Mouse (Mus musculus) regulatory T cell (primary cell): ENCODE data around the gene Dus1l.
"Not testable (repeated sequence)": the region's sequence is repeated elsewhere in the genome, so short reads cannot be mapped to it uniquely, and the experiment has no call there.

ENCODE experiments used
- in situ Hi-C: fragments of 300-600 bp; cut with MboI, MseI; formaldehyde crosslinking; loops from one replicate; pipeline ENCODE4 v1.15.1; 2025; ENCODE audit warnings: high pct_unique_total_duplicates

The Dus1l gene

DNA sequence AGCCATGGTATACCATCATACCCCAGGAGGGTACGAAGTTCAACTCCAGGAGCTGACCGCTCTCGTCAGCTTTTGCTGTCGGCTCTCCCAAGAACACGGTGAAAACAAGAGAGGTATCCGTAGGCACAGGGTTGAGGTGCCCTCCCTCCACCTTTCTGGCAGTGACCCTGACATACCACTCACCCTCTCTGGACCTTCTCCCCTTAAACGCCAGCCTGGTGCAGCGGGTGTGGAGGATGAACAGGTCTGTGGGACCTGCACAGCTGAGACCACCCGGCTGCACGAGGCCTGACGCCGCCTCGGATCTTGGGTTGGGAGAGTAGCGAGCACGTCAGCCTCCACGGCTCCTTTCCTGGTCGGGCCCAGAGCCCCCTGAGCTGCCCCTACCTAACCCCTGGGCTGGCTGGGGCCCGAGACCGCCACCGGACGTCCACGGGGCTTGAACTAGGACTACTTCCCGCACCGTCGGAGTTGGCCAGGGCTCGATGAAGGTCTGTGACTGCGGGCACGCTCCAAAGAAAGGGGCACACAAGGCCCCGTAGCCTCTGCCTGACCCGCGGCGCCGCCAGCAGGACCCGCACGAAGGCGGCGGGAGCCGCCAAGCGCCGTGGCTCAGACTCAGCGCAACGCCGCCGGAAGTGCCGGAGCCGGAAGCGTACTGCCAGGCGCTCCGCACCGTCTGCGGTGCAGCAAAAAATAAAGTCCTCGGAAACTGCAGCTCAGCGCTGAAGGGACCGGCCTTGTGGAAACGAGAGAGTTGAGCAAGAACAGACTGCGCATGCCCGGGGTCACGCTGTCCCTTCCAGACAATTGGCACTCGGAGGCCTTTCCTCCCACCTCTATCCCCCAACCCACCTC lies at the start of gene Dus1l:
Dus1l (minus strand) TSS at position 648 of the 858 bp plus-strand sequence.
- in situ Hi-C loops, result no loop called here

DNA sequence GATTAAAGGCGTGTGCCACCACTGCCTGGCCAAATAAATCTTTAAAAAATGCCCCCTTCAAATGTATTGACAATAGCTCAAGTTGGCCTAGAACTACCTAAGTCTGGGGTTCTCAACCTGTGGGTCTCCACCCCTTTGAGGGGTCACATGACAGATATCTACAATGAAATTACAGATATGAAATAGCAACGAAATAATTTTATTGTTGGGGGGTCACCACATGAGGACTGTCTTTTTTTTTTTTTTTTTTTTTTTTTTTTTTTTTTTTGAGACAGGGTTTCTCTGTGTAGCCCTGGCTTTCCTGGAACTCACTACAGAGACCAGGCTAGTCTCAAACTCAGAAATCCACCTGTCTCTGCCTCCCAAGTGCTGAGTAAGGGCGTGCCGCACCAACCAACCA lies 48.1 kb upstream of the Dus1l start:
- in situ Hi-C loops, result no loop called here

DNA sequence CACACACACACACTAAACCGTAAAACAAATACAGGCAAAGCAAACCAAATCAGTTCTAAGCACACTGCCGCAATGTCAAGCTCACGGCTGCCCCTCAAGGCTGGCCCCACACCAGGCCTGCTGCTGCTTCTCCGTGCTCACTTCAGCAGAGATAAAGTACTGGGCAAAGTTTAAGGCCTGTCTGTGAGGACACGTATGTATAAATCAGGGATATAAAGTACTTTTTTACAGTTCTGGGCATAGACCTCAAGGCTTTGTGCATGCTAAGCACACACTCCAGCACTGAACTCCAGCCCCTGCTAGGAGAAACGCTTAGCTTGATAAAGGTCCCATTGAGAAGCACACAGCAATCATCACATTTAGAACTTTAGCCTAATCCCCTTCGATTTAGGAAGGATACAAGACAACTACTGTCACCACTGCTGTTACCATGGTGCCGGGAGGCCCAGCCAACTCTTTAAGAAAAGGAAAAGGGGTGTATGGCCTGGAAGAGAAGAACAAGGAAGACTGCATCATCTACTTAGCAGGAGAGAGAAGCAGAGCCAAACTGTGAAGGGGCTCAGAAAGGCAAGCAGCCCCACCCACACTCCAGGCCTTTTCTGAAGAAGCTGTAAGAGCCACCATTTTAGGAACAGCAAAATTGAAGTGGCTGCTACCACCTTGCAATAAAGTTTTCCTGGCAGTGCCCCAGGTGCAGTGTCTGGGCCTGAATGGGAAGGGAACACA lies 37.5 kb upstream of the Dus1l start:
- in situ Hi-C loops, result no loop called here

DNA sequence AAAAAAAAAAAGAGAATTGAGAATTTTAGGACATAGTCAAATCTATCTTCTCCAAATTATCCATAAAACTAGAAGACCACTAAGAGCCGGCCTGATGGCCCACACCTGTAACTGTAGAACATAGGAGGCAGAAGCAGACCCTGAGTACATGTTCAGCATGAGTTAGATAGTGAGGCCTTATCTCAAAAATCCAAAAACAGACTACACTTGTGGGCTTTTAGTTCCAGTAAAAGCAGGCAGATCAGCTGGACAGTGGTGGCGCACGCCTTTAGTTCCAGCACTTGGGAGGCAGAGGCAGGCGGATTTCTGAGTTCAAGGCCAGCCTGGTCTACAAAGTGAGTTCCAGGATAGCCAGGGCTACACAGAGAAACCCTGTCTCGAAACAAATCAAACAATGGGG lies 36.8 kb upstream of the Dus1l start:
- in situ Hi-C loops, result not testable (repeated sequence)

DNA sequence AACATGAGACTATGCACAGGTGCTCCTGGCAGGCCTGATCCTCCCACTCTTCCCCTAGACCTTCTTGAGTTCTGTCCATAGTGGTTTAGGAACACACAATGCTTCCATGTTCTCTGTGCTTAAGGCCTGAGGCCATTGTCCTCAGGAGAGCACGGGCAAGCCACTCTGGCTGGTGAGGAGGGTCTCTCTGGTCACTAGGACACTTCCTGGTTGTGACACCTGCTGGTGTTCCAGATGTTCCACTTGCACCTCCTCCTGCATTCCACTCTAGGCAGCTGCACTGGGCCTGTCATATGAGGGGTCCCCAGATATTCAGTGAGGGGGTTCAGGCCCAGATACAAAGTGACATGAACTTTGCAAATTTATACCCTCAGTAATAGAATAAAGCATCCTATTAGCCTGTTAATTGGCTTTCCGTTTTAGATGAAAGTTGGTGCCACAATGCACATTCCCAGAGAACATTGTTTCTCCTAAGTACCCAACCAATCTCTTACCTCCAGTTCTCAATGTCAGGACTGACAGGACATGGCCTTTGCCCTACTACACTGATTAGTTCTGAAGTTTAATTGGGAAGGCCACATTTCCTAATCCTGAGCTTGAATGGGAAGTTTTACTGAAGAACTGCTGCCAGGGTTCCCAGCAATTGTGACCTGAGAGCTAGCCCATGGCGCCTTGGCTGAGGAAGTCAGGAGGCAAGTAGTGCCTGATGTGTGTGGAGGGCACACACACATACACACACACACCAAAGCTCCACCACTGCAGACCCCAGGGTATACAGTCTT lies 35.6 kb upstream of the Dus1l start:
- in situ Hi-C loops, result no loop called here

DNA sequence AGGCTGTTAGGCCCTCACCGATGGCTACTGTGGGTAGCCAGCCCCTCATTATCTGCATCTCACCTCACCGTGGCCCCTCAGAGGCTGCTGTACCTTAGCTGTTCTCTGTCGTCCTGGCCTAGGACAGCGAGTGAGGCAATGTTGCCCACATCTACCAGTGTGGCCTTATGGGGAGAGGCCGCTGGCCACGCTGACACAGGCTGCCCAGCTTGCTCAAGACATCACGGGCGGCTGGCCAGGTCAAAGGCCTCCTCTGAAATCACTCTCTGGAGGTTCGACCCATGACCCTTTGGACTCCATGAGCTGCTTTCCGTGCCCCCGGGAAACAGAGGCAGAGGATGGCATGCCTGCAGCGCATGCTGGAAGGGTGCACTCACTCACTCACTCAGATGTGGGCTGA lies 34.5 kb upstream of the Dus1l start:
- in situ Hi-C loops, result no loop called here

DNA sequence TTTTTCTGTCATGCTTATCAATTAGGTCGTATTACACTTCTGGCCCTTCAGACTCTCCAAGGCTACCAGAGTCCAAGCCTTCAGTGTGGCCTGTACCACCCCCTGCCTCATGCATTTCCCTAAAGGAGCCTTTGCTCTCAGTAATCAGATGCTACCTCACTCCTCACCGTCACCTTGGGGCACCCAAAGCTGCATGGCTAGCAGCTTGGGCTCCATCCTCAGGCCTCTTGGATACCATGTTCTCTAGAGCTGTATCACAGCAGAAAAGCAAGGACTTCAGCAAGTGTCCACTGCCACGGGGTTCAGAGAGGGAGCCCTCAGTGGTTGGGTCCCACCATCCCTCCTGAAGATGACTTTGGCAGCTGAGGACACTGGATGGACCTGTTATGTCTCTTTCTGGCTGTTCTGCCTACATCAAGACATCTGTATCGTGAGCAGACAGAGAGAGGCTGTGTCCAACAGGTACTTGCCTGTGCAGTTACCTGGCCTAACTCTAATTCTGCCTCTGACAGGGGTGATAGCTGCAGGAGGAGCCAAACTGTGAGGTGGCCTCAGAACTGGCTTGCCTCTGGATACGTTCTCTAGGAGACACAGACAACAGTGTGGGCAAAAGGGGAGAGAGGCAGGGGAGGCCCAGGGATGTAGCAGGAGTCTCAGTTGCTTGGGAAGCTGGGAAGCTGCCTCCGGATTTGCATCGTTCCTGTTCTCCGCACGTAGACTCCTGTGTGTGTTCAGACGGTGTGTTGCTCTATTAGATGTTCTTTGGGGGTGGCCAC lies 33.7 kb upstream of the Dus1l start:
- in situ Hi-C loops, result no loop called here

DNA sequence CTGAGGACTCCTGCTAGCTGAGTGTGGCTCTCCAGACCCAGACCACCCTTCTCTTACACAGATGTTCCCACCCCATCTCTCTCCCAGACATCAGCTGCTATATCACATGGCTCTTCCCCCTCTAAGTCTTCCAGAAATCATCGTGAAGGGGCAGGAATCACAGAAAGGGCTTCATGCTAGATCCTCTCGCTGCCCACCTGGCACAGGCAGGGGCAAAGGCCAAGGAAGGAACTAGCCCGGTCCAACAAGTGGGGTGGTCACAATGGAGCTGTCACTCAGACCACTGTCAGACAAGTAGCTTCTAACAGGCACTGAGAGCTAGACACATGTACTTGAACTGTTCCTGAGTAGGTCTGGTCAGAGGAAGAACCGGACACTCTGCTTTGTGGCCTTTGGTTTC lies 32.2 kb upstream of the Dus1l start:
- in situ Hi-C loops, result no loop called here

DNA sequence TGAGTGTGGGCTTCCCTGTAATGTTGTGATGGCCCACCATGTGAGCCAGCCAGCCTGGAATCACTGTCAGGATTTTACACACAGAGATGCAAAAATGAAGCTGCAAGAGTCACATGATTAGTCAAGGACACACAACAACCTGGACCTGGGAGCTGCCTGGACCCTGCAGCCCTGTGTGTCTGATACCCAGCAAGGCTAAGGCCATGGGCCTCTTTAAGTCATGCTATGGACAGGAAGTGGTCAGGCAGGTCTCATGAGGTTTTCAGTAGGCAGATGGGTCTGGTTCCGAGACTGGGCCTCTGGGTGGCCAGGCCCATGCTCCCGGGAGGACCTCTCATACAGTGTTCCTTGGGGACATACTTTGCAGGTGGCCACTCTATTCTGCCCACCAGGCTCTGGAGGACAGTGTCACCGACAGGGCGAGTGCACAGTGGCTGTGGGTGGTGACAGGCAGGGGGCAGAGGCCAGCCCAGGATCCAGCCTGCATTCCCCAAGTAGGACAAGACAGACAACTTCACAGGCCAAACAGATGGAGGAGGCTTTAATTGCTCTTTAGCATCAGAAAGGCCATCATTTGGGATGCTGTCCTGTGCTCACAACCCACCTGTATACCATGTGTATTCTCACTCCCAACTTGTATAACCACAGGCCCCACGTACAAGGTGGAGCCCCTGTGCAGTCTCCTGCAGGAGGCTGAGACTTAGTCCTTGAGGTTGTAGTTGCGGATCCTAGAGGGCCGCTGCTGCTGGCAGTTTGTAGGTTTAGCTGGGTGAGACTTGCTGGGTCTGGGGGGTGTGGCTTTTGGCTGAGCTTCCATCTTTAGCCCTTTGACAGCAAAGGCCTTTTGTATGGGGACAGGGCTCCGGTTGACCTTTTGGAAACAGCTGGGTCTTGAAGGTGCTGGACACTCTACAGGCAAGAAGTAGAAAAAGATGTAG lies 30.1 kb upstream of the Dus1l start:
- in situ Hi-C loops, result no loop called here

DNA sequence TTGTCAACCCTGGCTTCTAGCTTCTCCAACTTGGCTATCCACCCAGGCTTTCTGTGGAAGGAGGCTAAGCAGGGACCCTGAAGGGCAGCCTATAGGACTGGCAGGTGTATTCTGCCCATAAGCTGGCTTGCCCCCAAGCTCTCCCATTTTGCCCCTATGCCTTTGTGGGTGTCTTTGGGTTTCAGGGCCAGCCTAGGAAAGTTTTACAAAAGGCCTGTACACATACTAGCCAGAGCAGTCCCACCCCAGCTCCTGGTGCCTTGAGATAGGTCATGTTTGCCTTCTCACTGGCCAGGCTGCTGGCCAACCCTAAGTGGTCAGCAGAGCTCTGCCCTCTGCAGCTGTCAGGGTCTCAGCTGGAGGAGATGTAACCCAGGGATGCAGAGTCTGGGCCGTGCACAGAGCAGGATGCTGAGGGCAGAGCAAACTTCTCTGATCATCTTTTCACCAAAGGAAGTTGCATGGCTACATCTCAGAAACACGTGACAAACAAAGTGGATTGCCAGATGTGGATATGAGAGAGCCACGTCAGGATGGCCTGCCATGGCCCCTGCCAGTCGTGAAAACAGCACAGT lies 29.2 kb upstream of the Dus1l start:
- in situ Hi-C loops, result no loop called here

DNA sequence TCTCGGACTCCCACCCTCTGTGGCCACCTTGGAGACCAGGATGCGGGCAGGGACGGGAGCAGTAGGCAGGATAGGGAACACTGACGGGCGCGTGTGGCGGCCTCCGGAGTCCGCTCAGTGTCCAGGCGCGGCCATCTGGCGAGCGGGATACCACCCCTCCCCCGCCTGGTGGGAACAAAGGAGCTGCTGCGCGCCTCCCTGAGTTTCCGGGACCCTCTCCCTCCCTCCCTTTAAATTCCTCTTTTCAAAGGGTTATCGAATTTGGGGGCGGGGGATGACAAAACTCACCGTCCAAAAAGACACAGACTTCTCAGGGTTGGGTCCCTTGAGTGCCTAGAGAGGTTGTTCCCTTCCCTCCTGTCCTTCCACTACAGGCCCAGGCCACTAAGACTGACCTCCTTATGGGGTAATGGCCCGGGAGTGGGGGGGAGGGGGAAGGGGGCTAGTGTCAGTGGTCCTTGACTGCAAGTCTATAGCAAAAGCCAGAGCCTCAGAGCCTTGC lies 28.6 kb upstream of the Dus1l start:
- in situ Hi-C loops, result no loop called here

DNA sequence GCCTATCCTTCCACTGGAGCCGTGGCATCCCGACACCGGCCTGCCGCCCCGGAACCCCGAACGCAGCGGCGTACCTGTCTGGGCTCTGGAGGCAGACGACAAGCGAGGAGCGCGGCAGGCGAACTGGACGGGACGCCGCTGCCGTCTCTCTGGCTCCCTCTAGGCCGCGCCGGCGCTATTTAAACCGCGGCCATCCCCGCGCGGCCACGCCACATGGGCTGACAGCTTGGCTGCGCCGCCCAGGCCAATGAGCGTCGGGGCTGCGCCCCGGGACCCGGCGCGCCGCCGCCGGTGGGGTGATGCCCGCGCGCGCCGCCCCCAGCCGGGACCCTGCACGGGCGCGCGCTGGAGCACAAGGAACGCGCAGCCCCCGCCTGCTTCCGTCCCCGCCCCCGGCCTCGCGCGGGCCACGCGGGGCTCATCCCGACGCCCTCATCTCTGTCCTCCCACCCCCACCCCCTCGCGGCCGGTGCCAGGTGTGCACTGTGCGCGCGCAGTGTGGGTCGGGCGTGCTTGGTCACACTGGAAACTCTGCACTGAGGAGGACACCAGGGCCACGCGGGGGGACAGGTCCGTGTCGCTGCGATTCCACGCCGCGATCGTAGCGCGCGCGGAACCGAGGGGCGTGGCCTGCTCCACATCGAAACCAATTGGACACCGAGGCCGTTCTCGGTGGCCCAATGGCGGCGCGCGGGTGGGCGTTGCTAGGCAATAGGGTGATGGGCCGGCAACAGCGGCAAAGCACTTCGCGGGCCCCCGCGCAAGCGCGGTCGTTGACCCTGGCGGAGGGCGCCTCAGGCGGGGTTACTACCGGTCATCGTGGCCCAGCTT lies 28.0 kb upstream of the Dus1l start, which contains the start of gene Fasn:
Fasn (minus strand) TSS at position 592 of the 831 bp plus-strand sequence.
- in situ Hi-C loops, result no loop called here

DNA sequence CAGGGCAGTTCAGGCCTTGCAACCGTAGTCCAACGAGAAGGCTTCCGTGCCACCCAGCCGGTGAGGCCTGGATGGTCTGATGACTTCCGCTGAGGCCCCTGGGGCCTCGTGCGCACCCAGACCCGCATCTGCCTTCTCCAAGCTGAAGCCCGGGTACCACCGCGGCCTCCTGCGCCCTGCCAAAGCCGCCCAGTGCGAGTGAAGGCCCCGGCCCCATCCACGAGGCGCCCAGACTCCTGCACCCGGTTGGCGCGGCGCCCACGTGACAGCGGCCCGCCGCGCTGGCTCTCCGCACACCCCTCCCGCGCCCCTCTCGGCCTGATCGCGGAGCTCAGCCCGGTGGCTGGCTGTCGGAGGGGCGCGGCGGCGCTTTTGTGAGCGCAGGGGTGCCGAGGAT lies 27.3 kb upstream of the Dus1l start:
- in situ Hi-C loops, result no loop called here

DNA sequence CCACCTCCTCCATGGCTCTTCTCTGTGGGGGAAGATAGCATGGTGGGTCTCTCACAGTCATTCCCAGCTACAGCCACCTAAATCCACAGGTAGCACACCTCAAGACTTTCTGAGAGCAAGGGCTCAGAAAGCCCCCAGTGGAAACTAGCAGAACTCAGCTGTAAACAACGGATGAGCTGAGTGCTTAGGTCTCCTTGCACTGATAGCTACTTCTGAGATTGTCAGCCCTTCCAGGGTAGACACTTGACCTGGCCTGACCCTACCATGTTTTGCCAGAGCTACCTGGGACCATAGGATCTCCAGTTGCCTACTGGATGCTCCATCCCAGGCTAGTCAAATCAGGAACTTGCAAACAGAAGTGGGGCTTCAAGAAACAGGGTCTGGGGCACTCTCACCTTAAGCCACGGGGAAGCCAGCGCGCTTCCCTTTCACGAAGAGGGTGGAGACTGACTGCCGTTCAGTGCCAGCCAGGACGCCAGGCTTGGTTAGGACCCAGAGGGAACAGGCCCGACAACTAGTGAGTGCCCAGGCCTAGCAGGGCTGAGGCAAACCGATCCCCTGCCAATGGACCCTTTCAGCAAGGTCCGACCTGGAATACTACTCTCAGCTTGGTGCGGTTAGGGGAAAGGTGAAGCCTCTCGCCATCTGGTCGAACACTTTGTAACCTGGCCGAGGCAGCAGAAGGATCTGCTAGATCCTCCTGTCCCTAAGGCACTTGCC lies 26.8 kb upstream of the Dus1l start:
- in situ Hi-C loops, result no loop called here

DNA sequence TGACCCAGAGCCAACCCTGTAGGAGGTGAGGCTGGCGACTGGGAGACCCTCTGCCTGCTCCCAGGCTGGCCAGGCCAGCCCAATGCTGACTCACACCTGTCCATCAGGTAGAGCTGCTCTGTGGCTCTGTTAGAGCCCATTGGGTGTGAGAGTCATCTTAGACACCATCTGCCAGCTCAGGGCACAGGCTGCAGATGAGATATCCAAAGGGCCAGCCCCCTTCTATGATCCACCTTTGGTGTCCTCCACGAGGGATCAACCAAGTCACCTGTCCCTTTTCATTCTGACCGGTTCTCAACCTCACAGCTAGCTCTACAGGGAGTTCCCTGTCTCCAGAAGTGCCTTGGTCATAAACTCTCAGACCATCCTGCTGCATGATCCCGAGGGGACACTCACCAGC lies 26.1 kb upstream of the Dus1l start:
- in situ Hi-C loops, result no loop called here

DNA sequence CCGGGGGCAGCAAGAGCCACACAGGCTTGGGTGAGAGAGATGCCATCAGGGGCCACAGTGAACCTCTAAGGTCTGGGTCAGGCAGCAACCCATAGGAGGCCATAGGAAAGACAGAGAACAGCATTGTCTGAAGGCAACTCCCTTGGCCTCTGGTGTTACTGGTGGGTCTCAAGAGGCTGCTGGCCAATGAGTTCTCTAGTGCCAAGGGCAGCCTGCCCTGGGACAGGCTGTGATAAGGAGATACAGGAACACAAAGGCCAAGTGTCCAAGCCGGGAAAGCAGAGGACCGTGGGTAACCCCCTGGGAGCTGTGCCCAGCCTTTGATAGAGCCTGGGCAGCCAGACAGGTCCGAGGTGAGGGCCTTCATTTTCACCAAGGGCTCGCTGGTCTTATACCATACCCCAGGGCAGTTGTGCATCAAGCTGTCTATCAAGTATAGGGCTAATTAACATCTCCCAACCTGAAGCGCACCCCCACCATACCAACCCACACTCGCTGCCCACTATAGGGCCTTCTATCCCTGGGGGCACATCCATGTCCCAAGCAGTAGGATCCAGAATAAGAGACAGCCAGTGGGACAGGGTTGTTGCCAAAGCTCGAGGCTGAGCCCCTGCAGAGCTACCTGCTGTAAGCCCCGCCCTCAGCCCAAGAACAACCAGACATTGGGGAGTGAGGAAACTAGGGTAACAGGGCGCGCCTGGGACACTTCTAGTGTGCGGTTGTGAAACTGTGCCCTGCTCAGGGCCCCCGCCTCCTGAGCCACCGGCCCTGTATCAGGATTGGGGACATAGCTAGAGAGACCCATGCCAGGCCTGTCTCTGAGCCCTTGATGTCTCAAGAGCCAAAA lies 25.1 kb upstream of the Dus1l start:
- in situ Hi-C loops, result no loop called here

DNA sequence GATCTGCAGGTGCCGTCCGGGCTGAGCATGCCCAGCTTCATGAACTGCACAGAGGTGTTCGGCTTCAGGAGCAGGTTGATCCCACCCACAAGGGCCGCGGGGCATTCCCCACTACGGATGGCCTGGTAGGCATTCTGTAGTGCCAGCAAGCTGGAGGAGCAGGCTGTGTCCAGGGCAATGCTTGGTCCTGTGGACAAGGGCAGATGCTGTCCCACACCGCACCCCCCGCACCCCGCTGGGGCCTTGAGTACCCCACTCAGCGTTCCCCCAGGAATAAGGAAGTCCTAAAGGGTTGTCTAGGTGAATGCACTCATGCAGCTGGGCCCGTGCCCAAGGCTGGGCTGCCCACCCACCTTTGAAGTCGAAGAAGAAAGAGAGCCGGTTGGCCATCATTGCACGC lies 24.3 kb upstream of the Dus1l start:
- in situ Hi-C loops, result no loop called here
